Mouse (Mus musculus): ENCODE results near the gene Trpm4.
"Not testable (repeated sequence)": the region's sequence is repeated elsewhere in the genome, so short reads cannot be mapped to it uniquely, and the experiment has no call there.

Trpm4 gene

GRCm38 (mm10) chr7:45333431-45333982, at the start of gene Trpm4:
TSS of gene Trpm4 (minus strand) at chr7:45333780.
- peak; percentile 70 for DNase-seq (ENCODE audit: low spot score)

- no peak for DNase-seq (ENCODE audit: low spot score)
Observed at GRCm38 (mm10) chr7:45376057-45376456, 42.5 kb upstream of the Trpm4 start.

- DNase-seq (ENCODE audit: low spot score): no peak
Observed at GRCm38 (mm10) chr7:45374620-45375019, 41.0 kb upstream of the Trpm4 start.

- DNase-seq (ENCODE audit: low spot score): no peak
Observed at GRCm38 (mm10) chr7:45372371-45372770, 38.8 kb upstream of the Trpm4 start.

- peak; percentile 89 for DNase-seq (ENCODE audit: low spot score)
Observed at GRCm38 (mm10) chr7:45370475-45371311, 37.1 kb upstream of the Trpm4 start, which contains the start of gene Lin7b. TSS of gene Lin7b (minus strand) at chr7:45370583.

- peak; percentile 50 for DNase-seq (ENCODE audit: low spot score)
Observed at GRCm38 (mm10) chr7:45369836-45370474, 36.4 kb upstream of the Trpm4 start.

DNA sequence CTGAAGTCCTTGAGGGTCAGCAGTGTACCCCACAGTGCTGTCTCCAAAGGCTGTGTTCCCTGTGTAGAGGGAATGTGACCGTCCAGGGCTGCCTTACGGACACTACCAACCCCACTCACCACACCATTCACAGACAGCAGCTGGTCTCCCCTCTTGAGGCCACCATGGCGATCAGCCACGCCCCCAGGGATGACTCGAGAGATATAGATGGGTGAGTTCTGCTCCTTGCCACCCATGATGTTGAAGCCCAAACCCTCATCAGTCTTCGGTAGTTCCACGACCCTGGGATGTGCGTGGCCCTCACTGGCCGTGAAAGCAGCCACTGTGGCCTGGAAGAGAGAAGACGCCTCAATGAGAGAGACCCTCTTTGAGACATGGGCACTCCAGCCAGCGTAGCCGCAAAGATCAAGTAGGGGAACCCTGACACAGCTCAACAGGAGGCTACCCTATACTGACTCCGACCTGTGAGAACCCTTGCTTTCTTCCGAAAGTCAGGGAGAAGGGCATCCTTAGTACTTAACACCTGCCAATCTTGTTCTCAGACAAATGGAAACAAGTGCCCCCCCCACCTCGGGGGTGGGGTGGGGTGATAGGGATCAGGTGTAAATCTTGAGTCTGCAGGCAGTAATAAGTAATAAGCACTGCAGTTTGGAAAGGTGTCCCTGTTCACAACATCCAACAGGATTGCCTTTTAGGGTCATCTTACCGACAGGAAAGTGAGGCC, 35.6 kb upstream of the Trpm4 start:
- DNase-seq (ENCODE audit: low spot score): no peak

- no peak for DNase-seq (ENCODE audit: low spot score)
Observed at GRCm38 (mm10) chr7:45368178-45368577, 34.6 kb upstream of the Trpm4 start.

DNA sequence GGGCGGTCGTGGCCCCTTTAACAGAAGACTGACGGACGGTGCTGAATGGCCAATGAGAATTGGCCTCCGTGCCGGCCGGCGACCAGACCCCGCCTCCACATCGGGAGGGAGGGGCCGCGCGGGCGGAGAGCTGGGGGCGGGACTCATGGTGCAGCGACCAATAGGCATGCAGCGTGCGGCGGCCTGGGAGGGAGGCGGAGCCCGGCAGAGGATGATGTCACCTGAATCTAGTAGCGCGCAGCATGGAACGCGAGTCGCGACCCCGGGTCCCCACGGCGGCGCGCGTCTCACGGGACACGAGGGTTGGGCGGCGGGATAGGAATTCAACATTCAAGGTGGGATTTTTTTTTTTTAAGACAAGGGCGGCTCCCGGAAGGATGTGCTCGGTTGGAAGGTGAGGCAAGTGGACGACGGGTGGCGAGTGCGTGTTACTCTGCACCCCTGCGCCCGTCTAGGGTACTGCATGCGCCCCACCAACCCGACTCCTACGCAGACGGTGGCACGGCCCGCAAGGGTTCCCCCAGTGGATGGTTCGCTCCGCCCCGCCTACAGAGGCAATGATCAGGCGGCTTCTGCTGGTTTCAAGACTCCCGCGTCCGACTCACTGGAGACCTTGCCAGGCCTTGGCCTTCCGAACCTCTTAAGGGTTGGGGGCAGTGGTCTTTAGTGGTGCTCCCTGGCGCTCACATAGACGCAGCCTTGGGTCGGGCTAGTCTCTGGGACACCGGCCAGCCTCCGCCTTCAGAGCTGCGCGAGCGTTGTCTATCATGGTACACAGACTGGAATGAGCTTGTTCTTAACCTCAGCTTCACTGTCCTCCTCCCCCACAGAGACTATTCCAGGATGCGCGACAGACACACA, 33.7 kb upstream of the Trpm4 start:
- DNase-seq (ENCODE audit: low spot score): peak; percentile 94

GRCm38 (mm10) chr7:45366652-45367019, 33.1 kb upstream of the Trpm4 start, which contains the start of gene Ppfia3:
TSS of gene Ppfia3 (minus strand) at chr7:45367019.
- DNase-seq (ENCODE audit: low spot score): no peak

GRCm38 (mm10) chr7:45365742-45366651, 32.4 kb upstream of the Trpm4 start:
- DNase-seq (ENCODE audit: low spot score): no peak

DNA sequence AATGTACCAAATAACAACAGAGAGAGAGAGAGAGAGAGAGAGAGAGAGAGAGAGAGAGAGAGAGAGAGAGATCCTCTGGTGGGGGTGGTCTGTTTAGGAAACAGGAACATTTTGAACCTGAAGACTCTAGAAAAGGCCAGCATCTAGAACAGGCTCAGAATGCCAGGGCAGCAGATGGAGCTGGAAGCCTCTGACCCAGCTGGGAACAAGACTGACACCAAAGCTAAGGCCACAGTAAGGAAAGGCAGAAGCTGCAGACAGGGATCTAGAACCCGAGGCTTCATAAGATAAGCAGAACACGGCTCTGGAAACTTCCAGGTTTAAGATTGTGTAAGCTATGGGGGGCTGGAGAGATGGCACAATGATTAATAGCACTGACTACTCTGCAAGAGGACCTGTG, 30.4 kb upstream of the Trpm4 start:
- no peak for DNase-seq (ENCODE audit: low spot score)

GRCm38 (mm10) chr7:45362801-45363200, 29.2 kb upstream of the Trpm4 start:
- peak; percentile 60 for DNase-seq (ENCODE audit: low spot score)

DNA sequence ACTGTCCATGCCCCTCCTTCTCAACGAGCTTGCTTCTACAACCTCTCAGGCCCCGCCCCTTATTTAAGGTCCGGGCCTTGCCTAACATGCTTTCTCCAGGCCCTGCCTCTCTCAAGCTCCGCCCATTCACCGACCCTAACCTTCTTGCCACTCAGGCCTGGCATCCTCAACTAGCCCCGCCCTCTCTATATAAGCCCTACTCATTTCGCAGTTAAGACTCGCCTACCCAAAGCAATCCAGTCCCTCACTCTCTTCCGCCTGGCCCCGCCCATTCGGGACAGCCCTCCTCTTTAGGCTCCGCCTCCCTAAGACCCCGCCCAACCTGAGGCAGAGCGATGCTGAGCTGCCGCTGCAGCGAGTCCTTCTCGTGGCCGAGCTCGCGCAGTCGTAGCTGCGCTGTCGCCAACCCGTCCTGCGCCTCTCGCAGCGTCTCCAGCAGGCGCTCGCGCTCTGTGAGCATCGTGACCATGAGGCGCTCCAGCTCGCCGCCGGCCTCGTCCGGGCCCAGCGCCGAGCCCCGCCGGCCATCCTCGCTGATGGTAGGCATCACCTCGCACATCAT, 27.7 kb upstream of the Trpm4 start:
- peak; percentile 90 for DNase-seq (ENCODE audit: low spot score)

DNA sequence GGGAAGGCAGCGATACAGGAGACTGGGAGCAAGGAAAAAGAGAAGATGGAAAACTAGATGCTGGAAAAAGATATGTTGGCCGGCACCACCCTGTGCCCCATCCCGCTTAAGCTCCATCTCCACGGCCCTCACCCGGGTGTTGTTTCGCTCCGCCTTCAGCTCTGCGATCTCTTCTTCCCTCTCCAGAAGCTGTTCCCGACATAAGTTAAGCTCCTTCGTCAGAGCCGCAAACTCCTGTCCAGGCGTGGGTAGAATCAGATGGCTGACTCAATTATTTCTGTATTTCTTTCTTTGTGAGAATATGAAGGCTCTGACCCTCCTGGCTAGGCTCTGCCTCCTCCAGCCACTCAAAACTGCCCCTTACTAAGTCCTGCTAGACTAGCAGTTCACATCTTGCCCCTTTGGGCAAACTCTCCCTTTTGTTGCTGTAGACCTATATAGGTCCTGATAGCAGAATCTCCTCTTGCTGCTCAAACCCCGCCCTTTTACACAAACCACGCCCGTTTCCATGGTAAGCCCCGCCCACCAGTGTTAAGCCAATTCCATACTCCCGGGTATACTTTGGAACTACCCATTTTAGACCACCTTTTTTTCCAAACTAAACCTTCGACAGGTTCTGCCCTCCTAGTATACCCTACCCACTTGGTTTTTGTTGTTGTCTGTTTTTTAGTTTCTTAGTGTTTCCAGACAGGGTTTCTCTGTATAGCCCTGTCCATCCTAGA, 27.0 kb upstream of the Trpm4 start:
- no peak for DNase-seq (ENCODE audit: low spot score)

GRCm38 (mm10) chr7:45359081-45359480, 25.5 kb upstream of the Trpm4 start:
- not testable (repeated sequence) for DNase-seq (ENCODE audit: low spot score)

GRCm38 (mm10) chr7:45356087-45356486, 22.5 kb upstream of the Trpm4 start:
- no peak for DNase-seq (ENCODE audit: low spot score)

- DNase-seq (ENCODE audit: low spot score): no peak
Observed at GRCm38 (mm10) chr7:45355318-45356020, 21.9 kb upstream of the Trpm4 start.

DNA sequence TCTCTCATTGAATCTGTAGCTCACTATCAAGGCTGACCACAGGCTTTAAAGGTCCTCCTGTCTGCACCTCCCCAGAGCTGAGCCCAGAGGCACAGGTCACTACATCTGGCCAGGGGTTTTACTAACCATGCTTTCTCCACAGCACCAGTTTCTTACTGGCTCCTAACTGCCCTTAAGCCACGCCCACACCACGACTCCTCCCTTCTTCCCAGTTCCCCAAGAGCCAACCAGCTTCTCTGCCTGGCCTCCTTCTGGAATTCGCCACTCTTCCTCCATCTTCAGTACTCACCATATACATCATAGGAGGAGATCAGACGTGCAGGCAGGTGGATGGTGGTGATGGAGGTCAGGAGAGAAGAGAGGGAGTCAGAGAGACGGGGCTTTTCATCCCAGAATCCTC, 19.5 kb upstream of the Trpm4 start:
- no peak for DNase-seq (ENCODE audit: low spot score)
